Mouse (Mus musculus): ENCODE data around the gene Hoxa11.

DNA sequence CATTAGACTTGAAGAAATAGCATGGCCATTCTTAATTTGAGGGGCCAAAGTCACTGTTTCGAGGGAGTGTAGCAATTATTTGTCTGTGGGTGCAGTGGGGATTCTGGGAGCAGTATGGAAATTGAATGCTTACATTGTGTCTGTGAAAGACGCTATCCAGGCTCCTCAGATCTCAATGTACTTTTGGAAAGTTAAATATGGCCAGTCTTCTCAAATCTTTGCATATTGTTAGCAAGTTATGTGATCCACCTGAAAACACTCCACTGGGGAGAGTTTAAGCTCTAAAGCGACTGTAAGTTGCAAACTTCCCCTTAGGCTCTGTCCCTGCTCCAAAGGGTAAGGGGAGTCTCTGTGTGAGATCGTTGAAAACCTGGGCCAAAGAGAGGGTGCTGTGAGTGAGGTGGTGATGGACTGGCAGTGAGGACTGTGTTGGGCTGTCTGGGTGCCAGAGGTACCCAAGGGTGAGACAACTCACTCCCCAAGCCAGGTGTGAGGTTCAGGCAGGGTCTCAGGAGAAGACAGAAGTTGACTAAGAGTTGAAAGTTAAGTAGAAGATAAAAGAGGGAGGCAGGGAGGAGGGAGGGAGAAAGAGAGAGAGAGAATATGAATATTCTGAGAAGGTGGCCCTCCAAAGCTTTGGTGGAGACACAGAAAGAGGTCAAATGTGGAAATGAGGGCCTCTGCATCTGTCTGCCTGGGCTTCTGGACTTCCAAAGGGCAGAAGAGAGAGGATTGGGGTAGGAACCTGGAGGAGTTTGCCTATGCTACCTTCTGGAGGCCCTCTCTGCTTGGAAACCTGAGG is 38.5 kb downstream of the Hoxa11 start:
- TF ChIP-seq POLR2A (IDR thresholded peaks at IDR 0.05; ENCODE audit: control insufficient read depth, extremely low read depth, insufficient read depth, low read length, poor library complexity) (no peak), CTCF (IDR thresholded peaks at IDR 0.05; ENCODE audit: borderline replicate concordance, control insufficient read depth, extremely low read depth, insufficient read depth, low read length, poor library complexity) (no peak)

Measured in thymus, adult 2 months (tissue).